Mouse (Mus musculus) myocyte (in vitro differentiated cells): ENCODE measurements around the gene Tmem54.

Experiments used
- E2F4 ChIP-seq: IDR thresholded peaks from one replicate; pipeline ENCODE4 v1.6.1; 2011; ENCODE audit warnings: mild to moderate bottlenecking, control low read depth, moderate library complexity; ENCODE audit not compliant: insufficient read depth
- MYOD1 ChIP-seq, 3 experiments: IDR thresholded peaks; one replicate each; pipeline ENCODE4 v1.6.1; 2011; ENCODE audit warnings: control low read depth in 2 of 3, low read depth in 2 of 3, mild to moderate bottlenecking in 2 of 3, moderate library complexity in 1 of 3; ENCODE audit not compliant: insufficient read length in 2 of 3, control insufficient read depth in 1 of 3
- POLR2AphosphoS2 ChIP-seq: IDR thresholded peaks from one replicate; pipeline ENCODE4 v1.6.1; 2011; ENCODE audit warnings: low read depth, control low read depth; ENCODE audit not compliant: insufficient read length

GRCm38 (mm10) chr4:129119708-129120107 is 14.4 kb downstream of the Tmem54 start:
- no peak for TF ChIP-seq POLR2AphosphoS2
- TF ChIP-seq E2F4 = no peak
- TF ChIP-seq MYOD1 (IDR thresholded peaks at IDR 0.05; ENCODE audit: control insufficient read depth in 1 of 3, insufficient read length in 2 of 3, low read depth in 2 of 3) = no peak
